Mouse (Mus musculus) CD4-positive helper T cell, adult 2 months (primary cell): Measurements from ENCODE around the gene Olfr1322.

Source experiments
- DNase-seq: peaks from one replicate; pipeline ENCODE4 v3.0.0-alpha.2; 2012; ENCODE audit warnings: low read depth, missing footprints, low spot score

The Olfr1322 gene

DNA sequence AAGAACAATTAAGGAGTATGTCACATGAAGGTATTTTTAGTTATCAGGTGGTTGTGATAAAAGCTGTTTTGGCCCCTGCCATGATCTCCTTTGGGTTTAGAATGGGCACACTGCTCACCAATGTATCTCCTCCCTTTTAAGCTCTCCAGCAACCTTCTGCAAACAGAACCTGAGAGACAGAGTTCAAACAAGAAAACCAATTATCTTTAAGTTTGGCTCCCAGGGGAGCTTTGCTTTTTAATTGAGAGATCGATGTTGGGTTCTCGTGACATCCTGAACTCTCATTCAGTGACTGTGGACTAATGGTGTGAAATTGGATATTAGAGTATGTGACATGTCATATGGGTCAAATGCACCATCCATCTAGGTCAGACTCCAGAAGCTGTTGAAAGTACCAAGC is at the start of gene Olfr1322:
TSS of gene Olfr1322 (minus strand) at position 101 of the 400 bp plus-strand sequence.
- DNase-seq, result no peak

DNA sequence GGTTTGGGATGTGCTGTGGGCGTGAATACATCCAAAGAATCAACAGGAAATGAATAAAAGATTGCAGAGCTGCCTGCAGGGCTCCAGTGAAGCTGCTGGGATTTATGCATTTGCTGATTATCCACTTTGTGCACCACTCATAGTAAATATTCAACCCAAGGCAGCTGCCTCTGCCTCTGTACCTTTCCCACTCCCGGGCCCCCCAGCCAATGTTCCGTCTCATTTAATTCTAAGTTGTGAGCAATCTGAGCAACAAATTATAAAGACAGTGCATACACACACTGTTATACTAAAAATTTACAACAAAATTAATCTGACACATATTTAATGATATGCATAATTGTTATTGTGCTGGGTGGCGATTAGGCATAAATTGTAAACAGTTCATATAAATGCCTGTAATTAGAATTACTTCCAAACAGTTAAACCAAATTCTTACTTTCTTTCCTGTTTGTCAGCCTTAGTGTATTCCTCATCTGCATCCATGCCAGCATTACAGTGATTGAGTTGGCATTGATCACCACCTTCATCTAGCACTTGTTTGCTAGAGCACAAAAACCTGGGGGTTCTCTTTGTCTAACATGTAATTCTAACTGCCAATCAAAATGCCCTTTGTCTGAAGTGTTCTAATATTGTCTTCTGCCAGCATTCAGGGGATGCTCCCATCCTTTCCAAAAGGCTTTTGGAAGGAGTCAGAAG is 13.5 kb downstream of the Olfr1322 start:
- DNase-seq, result no peak
